Comparison of ENCODE assay signal across 9 mouse cellular contexts in genomic region chr2:140500951-140501350, GRCm38 (mm10).
DNase-seq lines count a peak whose midpoint lies in the region; ATAC-seq and TF ChIP-seq lines count a peak whose summit lies in the region.
"Had no signal": no experiment of that assay in that cellular context is flagged by ENCODE, and none has a peak within 500 bp of the region (broad histone marks: within the 10 kb centered on the region; RNA-seq: fewer than 3 reads in every experiment).

No protein-coding gene starts in this region.

- TF ChIP-seq CTCF in E14TG2a.4 (conservative IDR thresholded peaks at IDR 0.05; ENCODE audit: low read length): 0 out of 2 replicates have a peak, but pooled peaks have one; percentile 6

- no peak overlapping the region for H3K27ac ChIP-seq in forebrain, embryonic 12.5 days
- no peak overlapping the region for H3K27ac ChIP-seq in intestine, embryonic 15.5 days
- H3K27ac ChIP-seq in midbrain, embryonic 11.5 days (ENCODE audit: low read depth, low read length): no peak overlapping the region
- H3K27ac ChIP-seq in stomach, embryonic 14.5 days (ENCODE audit: low read length): no peak overlapping the region
- H3K27ac ChIP-seq: liver, embryonic 13.5 days had no signal

- H3K36me3 ChIP-seq in E14TG2a.4 (ENCODE audit: insufficient read depth, low read length): no peaks in the 10 kb centered on the region
- no peaks in the 10 kb centered on the region for H3K36me3 ChIP-seq in forebrain, embryonic 12.5 days (replicated peaks)
- H3K36me3 ChIP-seq in intestine, embryonic 15.5 days: no peaks in the 10 kb centered on the region
- no peaks in the 10 kb centered on the region for H3K36me3 ChIP-seq in midbrain, embryonic 11.5 days (ENCODE audit: control insufficient read depth, insufficient read depth, low read length)
- H3K36me3 ChIP-seq in stomach, embryonic 14.5 days (ENCODE audit: control insufficient read depth, insufficient read depth, low read length): no peaks in the 10 kb centered on the region
- H3K36me3 ChIP-seq: liver, embryonic 13.5 days had no signal

- H3K9me3 ChIP-seq in E14TG2a.4 (ENCODE audit: low read length): no peaks in the 10 kb centered on the region
- no peaks in the 10 kb centered on the region for H3K9me3 ChIP-seq in forebrain, embryonic 12.5 days
- H3K9me3 ChIP-seq in intestine, embryonic 15.5 days: no peaks in the 10 kb centered on the region
- H3K9me3 ChIP-seq in midbrain, embryonic 11.5 days (ENCODE audit: control insufficient read depth, low read length): no peaks in the 10 kb centered on the region
- H3K9me3 ChIP-seq in stomach, embryonic 14.5 days (ENCODE audit: control insufficient read depth, low read depth, low read length): no peaks in the 10 kb centered on the region
- H3K9me3 ChIP-seq: liver, embryonic 13.5 days had no signal

- ATAC-seq in forebrain, embryonic 12.5 days (ENCODE audit: low FRiP score): peak; percentile 65; the same call in 1 of the 2 replicates
- ATAC-seq in intestine, embryonic 15.5 days: peak; percentile 67
- peak; percentile 79; the same call in 1 of the 2 replicates for ATAC-seq in midbrain, embryonic 11.5 days (ENCODE audit: low FRiP score)
- ATAC-seq in stomach, embryonic 14.5 days (ENCODE audit: insufficient number of reproducible peaks, insufficient read depth, low FRiP score, low read depth): peak; percentile 78; the same call in 1 of the 2 replicates

- H3K27me3 ChIP-seq in E14TG2a.4 (ENCODE audit: insufficient read depth, low read length): no peaks in the 10 kb centered on the region
- no peaks in the 10 kb centered on the region for H3K27me3 ChIP-seq in forebrain, embryonic 12.5 days
- H3K27me3 ChIP-seq in intestine, embryonic 15.5 days (replicated peaks): no peaks in the 10 kb centered on the region
- H3K27me3 ChIP-seq in midbrain, embryonic 11.5 days (ENCODE audit: control insufficient read depth, insufficient read depth, low read length): no peaks in the 10 kb centered on the region
- no peaks in the 10 kb centered on the region for H3K27me3 ChIP-seq in stomach, embryonic 14.5 days (ENCODE audit: control insufficient read depth, insufficient read depth, low read length)
- H3K27me3 ChIP-seq: liver, embryonic 13.5 days had no signal

- WGBS in forebrain, embryonic 12.5 days: 26% methylated on average over 5 of the region's 5 CpGs
- 20% methylated on average over 5 of the region's 5 CpGs for WGBS in intestine, embryonic 15.5 days
- 32% methylated on average over 5 of the region's 5 CpGs for WGBS in midbrain, embryonic 11.5 days
- WGBS in stomach, embryonic 14.5 days: 19% methylated on average over 5 of the region's 5 CpGs

- H3K4me2 ChIP-seq in forebrain, embryonic 12.5 days: no peak overlapping the region
- H3K4me2 ChIP-seq in intestine, embryonic 15.5 days (replicated peaks): no peak overlapping the region
- no peak overlapping the region for H3K4me2 ChIP-seq in midbrain, embryonic 11.5 days
- no peak overlapping the region for H3K4me2 ChIP-seq in stomach, embryonic 14.5 days (replicated peaks; ENCODE audit: low read depth, low read length)
- H3K4me2 ChIP-seq: liver, embryonic 13.5 days had no signal

- H3K4me3 ChIP-seq in E14TG2a.4 (replicated peaks; ENCODE audit: low read length): no peak overlapping the region
- no peak overlapping the region for H3K4me3 ChIP-seq in forebrain, embryonic 12.5 days (replicated peaks)
- no peak overlapping the region for H3K4me3 ChIP-seq in intestine, embryonic 15.5 days (replicated peaks)
- H3K4me3 ChIP-seq in midbrain, embryonic 11.5 days (ENCODE audit: low read depth, low read length): no peak overlapping the region
- no peak overlapping the region for H3K4me3 ChIP-seq in stomach, embryonic 14.5 days (ENCODE audit: low read depth, low read length)
- H3K4me3 ChIP-seq: liver, embryonic 13.5 days had no signal

- H3K9ac ChIP-seq in forebrain, embryonic 12.5 days: no peak overlapping the region
- no peak overlapping the region for H3K9ac ChIP-seq in intestine, embryonic 15.5 days
- no peak overlapping the region for H3K9ac ChIP-seq in midbrain, embryonic 11.5 days (ENCODE audit: low read length)
- H3K9ac ChIP-seq in stomach, embryonic 14.5 days (replicated peaks; ENCODE audit: low read depth, low read length): no peak overlapping the region
- H3K9ac ChIP-seq: liver, embryonic 13.5 days had no signal

- no peaks in the 10 kb centered on the region for H3K4me1 ChIP-seq in E14TG2a.4 (replicated peaks; ENCODE audit: low read depth, low read length)
- H3K4me1 ChIP-seq in forebrain, embryonic 12.5 days: peaks cover 3% of the 10 kb centered on the region; the same call in 1 of the 2 replicates
- no peaks in the 10 kb centered on the region for H3K4me1 ChIP-seq in intestine, embryonic 15.5 days (replicated peaks)
- no peaks in the 10 kb centered on the region; the same call in 1 of the 2 replicates for H3K4me1 ChIP-seq in midbrain, embryonic 11.5 days (ENCODE audit: control insufficient read depth, insufficient read depth, low read length)
- 0 out of 2 replicates have a peak, but pooled peaks cover 3% of the 10 kb centered on the region for H3K4me1 ChIP-seq in stomach, embryonic 14.5 days (ENCODE audit: control insufficient read depth, insufficient read depth, low read length)
- H3K4me1 ChIP-seq: liver, embryonic 13.5 days had no signal

- peak; percentile 16 to 26 for DNase-seq in adrenal gland, postnatal 36 days
- peak; percentile 36 to 82 for DNase-seq in left cerebral cortex, adult 9 months (ENCODE audit: low spot score in 2 of 2)
- DNase-seq in midbrain, embryonic 11.5 days (ENCODE audit: low spot score, missing footprints): peak; percentile 85
- DNase-seq in thymus, postnatal 4 days: no peak
- DNase-seq: liver, embryonic 13.5 days had no signal
